Mouse (Mus musculus) thymus, adult 2 months (tissue): ENCODE measurements around the gene Pkp1. TPM values are rescaled to one million over a fixed set of nuclear protein-coding genes. Genes with fewer than 3 reads are reported as not detected.

Source experiments
- DNase-seq: peaks from one replicate; pipeline ENCODE4 v3.0.0; 2021
- H3K27ac ChIP-seq: fragments of 200-500 bp; 2 replicates; pipeline ENCODE4 v1.5.1; 2012; ENCODE audit warnings: low read length, control low read depth; ENCODE audit not compliant: control insufficient read depth, insufficient read depth
- H3K27me3 ChIP-seq: fragments of 200-500 bp; 2 replicates; pipeline ENCODE4 v1.6.1; 2012; ENCODE audit warnings: mild to moderate bottlenecking, low read length, moderate library complexity, mixed read lengths; ENCODE audit not compliant: control insufficient read depth, insufficient read depth
- H3K36me3 ChIP-seq: fragments of 200-500 bp; 2 replicates; pipeline ENCODE4 v1.6.1; 2012; ENCODE audit warnings: mild to moderate bottlenecking, low read length, moderate library complexity; ENCODE audit not compliant: control insufficient read depth, insufficient read depth
- H3K4me1 ChIP-seq: fragments of 200-500 bp; replicated peaks from 2 replicates; pipeline ENCODE4 v1.6.1; 2012; ENCODE audit warnings: low read length; ENCODE audit not compliant: control insufficient read depth, insufficient read depth
- H3K4me3 ChIP-seq: fragments of 200-500 bp; 2 replicates; pipeline ENCODE4 v1.5.1; 2012; ENCODE audit warnings: mild to moderate bottlenecking, low read length, control low read depth, moderate library complexity; ENCODE audit not compliant: control insufficient read depth, insufficient read depth
- CTCF ChIP-seq: fragments of 200-500 bp; IDR thresholded peaks from 2 replicates; pipeline ENCODE4 v1.5.1; 2012; ENCODE audit warnings: mild to moderate bottlenecking, control low read depth, low read length, moderate library complexity, borderline replicate concordance; ENCODE audit not compliant: control insufficient read depth, poor library complexity, insufficient read depth; ENCODE audit errors: extremely low read depth
- POLR2A ChIP-seq: fragments of 200-500 bp; IDR thresholded peaks from 2 replicates; pipeline ENCODE4 v1.6.1; 2012; ENCODE audit warnings: mild to moderate bottlenecking, low read length, control low read depth, moderate library complexity; ENCODE audit not compliant: control insufficient read depth, poor library complexity, insufficient read depth; ENCODE audit errors: extremely low read depth
- WGBS: fragments of 180-500 bp; shearing (Covaris S2); methylation state at CpG from one replicate; pipeline ENCODE4 v1.1.7; 2018; 5-methylcytosine and 5-hydroxymethylcytosine counted together
- polyA plus RNA-seq: library from polyadenylated mRNA; depleted of rRNA; stranded (reverse); fragments of >200 nt; gene quantifications from 2 replicates; pipeline ENCODE4 v1.2.3, GENCODE M21; 2012

The Pkp1 gene
- polyA plus RNA-seq, 1 experiment: 30.1 TPM

DNA sequence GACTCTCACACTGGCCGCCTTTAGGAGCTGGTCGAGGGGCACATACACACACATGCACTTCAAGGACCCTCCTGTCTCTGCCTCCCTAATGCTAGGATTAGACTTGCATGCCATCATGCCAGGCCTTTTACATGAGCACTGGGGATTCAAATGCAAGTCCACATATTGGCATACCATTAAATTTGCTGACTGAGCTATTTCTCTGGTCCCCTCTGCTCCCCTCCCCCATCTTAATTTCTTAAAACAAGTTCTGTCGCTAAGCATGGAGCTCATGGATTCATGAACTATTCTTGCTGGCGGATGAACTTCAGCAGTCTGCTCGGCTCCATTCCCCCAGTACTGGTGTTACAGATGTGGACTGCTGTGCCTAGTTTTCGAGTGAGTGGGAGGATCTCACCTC, 26.2 kb downstream of the Pkp1 start:
- Histone ChIP-seq H3K4me3 (no peak overlapping the region), H3K4me1 (no peaks in the 10 kb centered on the region), H3K36me3 (no peaks in the 10 kb centered on the region), H3K27me3 (no peaks in the 10 kb centered on the region), H3K27ac (no peak overlapping the region)
- 92% methylated on average over 6 of the region's 6 CpGs for WGBS
- DNase-seq: no peak
- no peak for TF ChIP-seq POLR2A

- TF ChIP-seq POLR2A (no peak), CTCF (no peak)
- Histone ChIP-seq H3K27ac (no peak overlapping the region), H3K4me1 (no peaks in the 10 kb centered on the region), H3K36me3 (no peaks in the 10 kb centered on the region), H3K27me3 (no peaks in the 10 kb centered on the region), H3K4me3 (no peak overlapping the region)
- no peak for DNase-seq
- WGBS: 86% methylated on average over 6 of the region's 6 CpGs
Observed at GRCm38 (mm10) chr1:135892233-135892632, 26.8 kb downstream of the Pkp1 start.

DNA sequence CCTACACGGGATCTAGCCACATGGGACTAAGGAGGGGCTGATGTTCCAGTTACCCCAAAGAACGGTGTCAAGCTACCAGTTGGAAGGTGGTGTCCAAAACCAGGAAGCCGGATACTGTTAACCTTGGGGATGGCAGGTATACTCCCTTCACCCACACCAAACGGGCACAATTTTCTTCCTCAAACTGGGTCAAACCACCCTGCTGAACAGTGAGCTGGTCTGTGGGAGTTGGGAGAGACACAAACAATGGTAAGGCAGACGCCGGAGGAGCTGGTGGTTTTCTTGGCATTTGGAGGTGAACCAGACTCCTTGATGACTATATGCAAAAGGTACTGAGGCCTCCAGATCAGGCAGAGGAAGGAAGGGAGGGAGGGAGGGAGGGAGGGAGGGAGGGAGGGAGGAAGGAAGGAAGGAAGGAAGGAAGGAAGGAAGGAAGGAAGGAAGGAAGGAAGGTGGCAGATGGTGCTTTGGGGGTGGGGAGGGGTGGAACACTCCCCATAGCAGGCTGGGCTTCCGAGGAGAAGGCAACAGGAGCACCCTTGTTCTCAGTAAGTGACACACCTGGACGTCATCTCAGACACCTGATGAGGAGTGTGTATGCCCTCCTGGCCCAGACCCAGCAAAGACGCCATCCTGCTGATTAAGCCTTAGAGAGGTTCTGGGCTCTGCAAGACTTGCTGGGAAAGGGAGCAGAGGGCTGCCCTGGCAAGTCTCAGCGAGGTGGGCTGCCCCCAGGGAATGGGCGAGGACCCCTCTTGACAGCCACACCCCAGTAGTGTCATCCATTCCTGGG, 27.4 kb downstream of the Pkp1 start:
- 82% methylated on average over 11 of the region's 11 CpGs for WGBS

DNA sequence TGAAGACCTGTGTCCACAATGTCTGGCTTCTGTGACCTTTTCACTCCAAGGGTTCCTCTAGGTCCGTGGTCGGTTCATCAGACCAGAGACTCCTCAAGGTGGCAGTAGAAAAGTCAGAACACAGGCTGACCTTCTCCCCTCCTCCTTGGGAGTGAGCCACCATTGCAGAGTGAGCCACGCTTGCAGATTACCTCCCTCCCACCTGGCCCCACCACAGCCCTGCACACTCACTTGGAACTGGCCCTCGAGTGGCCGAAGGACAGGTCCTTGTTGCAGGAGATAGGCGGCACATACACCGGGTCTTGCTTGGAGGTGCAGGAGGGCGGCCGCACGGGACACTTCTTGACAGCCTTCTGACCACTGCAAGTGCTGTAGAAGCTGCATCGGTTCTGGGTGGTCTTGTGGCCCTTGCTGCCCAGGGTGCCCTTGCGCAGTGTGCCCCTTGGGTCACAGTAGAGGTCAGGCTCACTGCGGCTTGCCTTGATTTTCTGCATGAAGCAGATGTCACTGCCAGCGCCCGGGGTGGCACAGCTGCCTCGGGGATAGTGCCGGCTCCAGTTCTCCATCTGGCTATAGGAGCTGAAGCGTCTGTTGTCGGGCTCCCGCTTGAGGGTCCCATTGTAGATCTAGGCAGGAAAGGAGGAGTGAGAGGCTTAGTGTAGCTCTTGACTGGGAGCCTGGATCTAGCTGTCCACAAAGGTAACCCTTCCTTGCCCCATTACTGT, 29.4 kb downstream of the Pkp1 start:
- H3K4me1 ChIP-seq: no peaks in the 10 kb centered on the region
- no peak overlapping the region for H3K4me3 ChIP-seq
- no peak for DNase-seq
- 83% methylated on average over 20 of the region's 20 CpGs for WGBS
- TF ChIP-seq CTCF (no peak), POLR2A (no peak)
- H3K36me3 ChIP-seq: no peaks in the 10 kb centered on the region
- no peak overlapping the region for H3K27ac ChIP-seq
- no peaks in the 10 kb centered on the region for H3K27me3 ChIP-seq

More for the DNA sequence above, 27.4 kb downstream of the Pkp1 start:
- TF ChIP-seq CTCF: no peak
- TF ChIP-seq POLR2A: no peak
- Histone ChIP-seq H3K4me1 (no peaks in the 10 kb centered on the region), H3K4me3 (no peak overlapping the region), H3K36me3 (no peaks in the 10 kb centered on the region), H3K27me3 (no peaks in the 10 kb centered on the region), H3K27ac (no peak overlapping the region)
- no peak for DNase-seq

DNA sequence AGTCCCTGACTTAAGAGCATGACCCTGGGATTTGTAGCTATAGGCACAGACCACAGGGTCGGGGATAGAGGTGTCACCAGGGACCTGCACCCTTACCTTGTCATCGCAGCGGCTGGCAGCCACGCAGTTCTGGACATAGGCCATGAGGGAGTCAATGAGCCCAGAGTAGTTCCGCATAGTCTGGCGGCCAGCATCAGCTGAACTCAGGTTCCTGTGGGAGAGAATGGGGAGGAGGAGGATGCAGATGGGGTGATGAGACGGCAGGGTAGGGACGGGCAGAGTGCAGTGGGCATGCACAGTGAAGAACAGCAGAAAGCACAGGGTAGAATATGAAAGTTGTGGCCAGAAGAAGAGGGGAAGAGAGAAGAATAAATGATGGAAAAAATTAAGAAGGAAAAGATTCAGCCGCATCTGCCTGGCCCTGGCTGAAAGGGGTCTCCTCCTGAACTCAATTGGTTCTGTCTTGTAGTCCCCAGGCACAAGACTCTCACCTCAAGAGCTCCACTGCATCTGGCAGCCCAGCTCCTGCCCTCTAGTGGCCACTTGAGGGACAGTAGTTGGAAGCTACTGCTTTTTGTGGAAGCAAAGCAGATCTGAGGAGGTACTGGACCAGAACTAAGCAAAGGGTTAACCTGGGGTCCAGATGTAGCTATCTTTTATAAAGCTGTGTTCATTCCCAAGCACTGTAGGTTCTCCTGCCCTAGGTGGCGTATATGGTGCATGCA, 36.5 kb downstream of the Pkp1 start:
- H3K36me3 ChIP-seq: no peaks in the 10 kb centered on the region
- no peaks in the 10 kb centered on the region for H3K4me1 ChIP-seq
- WGBS: 51% methylated on average over 10 of the region's 10 CpGs
- H3K4me3 ChIP-seq: no peak overlapping the region
- no peak for TF ChIP-seq POLR2A
- TF ChIP-seq CTCF: peak; percentile 51; the same call in 1 of the 2 replicates
- peak; percentile 59 for DNase-seq
- no peaks in the 10 kb centered on the region for H3K27me3 ChIP-seq
- H3K27ac ChIP-seq: no peak overlapping the region

DNA sequence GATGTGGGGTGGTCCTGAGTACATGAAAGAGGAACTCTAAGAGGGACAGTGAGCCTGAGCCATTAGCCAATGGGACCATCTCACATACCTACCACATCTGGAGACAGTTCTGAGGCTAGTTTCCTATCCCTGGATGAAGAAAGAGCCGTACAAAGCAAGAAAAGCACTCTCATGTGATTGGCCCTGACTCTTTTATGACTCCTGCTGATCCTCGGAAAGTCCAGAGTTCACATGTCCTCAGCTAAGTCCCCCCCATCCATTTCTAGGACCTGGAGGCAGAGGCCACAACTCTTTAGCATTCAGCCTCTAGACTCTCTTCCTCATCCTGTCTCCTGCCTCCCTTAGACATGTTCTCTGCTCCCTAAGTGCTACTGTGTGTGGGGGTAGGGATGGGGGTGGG, 41.8 kb downstream of the Pkp1 start:
- no peak overlapping the region for H3K4me3 ChIP-seq
- no peaks in the 10 kb centered on the region for H3K27me3 ChIP-seq
- no peak for DNase-seq
- WGBS: 83% methylated on average over 2 of the region's 2 CpGs
- H3K36me3 ChIP-seq: no peaks in the 10 kb centered on the region
- H3K27ac ChIP-seq: no peak overlapping the region
- H3K4me1 ChIP-seq: no peaks in the 10 kb centered on the region
- TF ChIP-seq POLR2A (no peak), CTCF (no peak)
